8 mouse cellular contexts compared by ENCODE assay signal in genomic region chr16:91932082-91932690, GRCm38 (mm10).
DNase-seq lines count a peak whose midpoint lies in the region; ATAC-seq lines count a peak whose summit lies in the region.

No protein-coding gene starts in this region.

- 55% methylated on average over 8 of the region's 8 CpGs for WGBS in kidney, embryonic 14.5 days
- WGBS in embryonic facial prominence, embryonic 10.5 days: 54% methylated on average over 8 of the region's 8 CpGs
- WGBS in hindbrain, embryonic 16.5 days: 56% methylated on average over 8 of the region's 8 CpGs
- 54% methylated on average over 8 of the region's 8 CpGs for WGBS in midbrain, embryonic 15.5 days

- peaks cover 26% of the 10 kb centered on the region for H3K36me3 ChIP-seq in kidney, embryonic 14.5 days (ENCODE audit: control insufficient read depth, insufficient read depth, low read length)
- H3K36me3 ChIP-seq in embryonic facial prominence, embryonic 10.5 days (replicated peaks): peaks cover 30% of the 10 kb centered on the region
- H3K36me3 ChIP-seq in hindbrain, embryonic 16.5 days (ENCODE audit: control insufficient read depth, insufficient read depth, low read length): peaks cover 22% of the 10 kb centered on the region
- peaks cover 19% of the 10 kb centered on the region for H3K36me3 ChIP-seq in midbrain, embryonic 15.5 days (replicated peaks)

- H3K27ac ChIP-seq in kidney, embryonic 14.5 days (ENCODE audit: low read depth, low read length): no peak overlapping the region
- H3K27ac ChIP-seq in embryonic facial prominence, embryonic 10.5 days (replicated peaks): peak overlapping the region; percentile 93; the same call in 1 of the 2 replicates
- H3K27ac ChIP-seq in hindbrain, embryonic 16.5 days (ENCODE audit: low read depth, low read length): no peak overlapping the region
- no peak overlapping the region for H3K27ac ChIP-seq in midbrain, embryonic 15.5 days

- peaks cover 7% of the 10 kb centered on the region for H3K4me1 ChIP-seq in kidney, embryonic 14.5 days (ENCODE audit: control insufficient read depth, insufficient read depth, low read length)
- peaks cover 10% of the 10 kb centered on the region for H3K4me1 ChIP-seq in embryonic facial prominence, embryonic 10.5 days
- peaks cover 9% of the 10 kb centered on the region for H3K4me1 ChIP-seq in hindbrain, embryonic 16.5 days (ENCODE audit: control insufficient read depth, insufficient read depth, low read depth, low read length)
- H3K4me1 ChIP-seq in midbrain, embryonic 15.5 days: peaks cover 13% of the 10 kb centered on the region

- DNase-seq in kidney, adult 18-20 months: no peak
- DNase-seq in embryonic facial prominence, embryonic 10.5 days (ENCODE audit: low spot score): no peak
- DNase-seq in frontal cortex, adult 2 months (ENCODE audit: extremely low spot score in 1 of 2, low spot score in 1 of 2): no peak
- no peak for DNase-seq in layer of hippocampus, adult 9-11 months
- DNase-seq in gastrocnemius, adult 18-20 months (ENCODE audit: low spot score): no peak

- H3K9ac ChIP-seq in kidney, embryonic 14.5 days (ENCODE audit: low read depth, low read length): no peak overlapping the region
- H3K9ac ChIP-seq in hindbrain, embryonic 16.5 days (ENCODE audit: low read depth, low read length): no peak overlapping the region; the same call in 1 of the 2 replicates
- H3K9ac ChIP-seq in midbrain, embryonic 15.5 days: no peak overlapping the region; the same call in 1 of the 2 replicates

- H3K9me3 ChIP-seq in kidney, embryonic 14.5 days (ENCODE audit: control insufficient read depth, low read length): no peaks in the 10 kb centered on the region
- H3K9me3 ChIP-seq in embryonic facial prominence, embryonic 10.5 days: no peaks in the 10 kb centered on the region
- H3K9me3 ChIP-seq in hindbrain, embryonic 16.5 days (ENCODE audit: control insufficient read depth, low read length): no peaks in the 10 kb centered on the region
- H3K9me3 ChIP-seq in midbrain, embryonic 15.5 days: no peaks in the 10 kb centered on the region

- H3K4me3 ChIP-seq in kidney, embryonic 14.5 days (ENCODE audit: low read length): peak overlapping the region; percentile 72
- peak overlapping the region; percentile 80 for H3K4me3 ChIP-seq in embryonic facial prominence, embryonic 10.5 days
- peak overlapping the region; percentile 96 for H3K4me3 ChIP-seq in hindbrain, embryonic 16.5 days (ENCODE audit: low read length)
- H3K4me3 ChIP-seq in midbrain, embryonic 15.5 days: peak overlapping the region; percentile 84

- no peaks in the 10 kb centered on the region for H3K27me3 ChIP-seq in kidney, embryonic 14.5 days (ENCODE audit: control insufficient read depth, insufficient read depth, low read length)
- no peaks in the 10 kb centered on the region for H3K27me3 ChIP-seq in embryonic facial prominence, embryonic 10.5 days (replicated peaks; ENCODE audit: low read depth, poor library complexity, severe bottlenecking)
- no peaks in the 10 kb centered on the region for H3K27me3 ChIP-seq in hindbrain, embryonic 16.5 days (replicated peaks; ENCODE audit: control insufficient read depth, insufficient read depth, low read length)
- no peaks in the 10 kb centered on the region for H3K27me3 ChIP-seq in midbrain, embryonic 15.5 days (replicated peaks)

- no peak; the same call in 1 of the 2 replicates for ATAC-seq in kidney, embryonic 14.5 days (ENCODE audit: low FRiP score, low TSS enrichment)
- ATAC-seq in hindbrain, embryonic 16.5 days: no peak
- ATAC-seq in midbrain, embryonic 15.5 days (replicated peaks): no peak

- peak overlapping the region; percentile 48 for H3K4me2 ChIP-seq in kidney, embryonic 14.5 days (replicated peaks; ENCODE audit: low read depth, low read length)
- peak overlapping the region; percentile 67 for H3K4me2 ChIP-seq in hindbrain, embryonic 16.5 days (ENCODE audit: low read length)
- peak overlapping the region; percentile 55 for H3K4me2 ChIP-seq in midbrain, embryonic 15.5 days
